Mouse (Mus musculus) forebrain, postnatal 0 days (tissue): ENCODE measurements around the gene Aacs. TPM values are rescaled to one million over a fixed set of nuclear protein-coding genes. Genes with fewer than 3 reads are reported as not detected.
A peak's percentile ranks its signal among the peaks of the same experiment; 100 is the strongest.
"Not testable (repeated sequence)": the region's sequence is repeated elsewhere in the genome, so short reads cannot be mapped to it uniquely, and the experiment has no call there.

Experiments used
- ATAC-seq: fragments of 200-750 bp; cut with Nextera tagmentation; 2 replicates; pipeline ENCODE4 v1.8.0; 2017; ENCODE audit warnings: mild to moderate bottlenecking, moderate library complexity
- DNase-seq: peaks from one replicate; pipeline ENCODE4 v3.0.0-alpha.2; 2015
- H3K27ac ChIP-seq: fragments of 300-500 bp; sonication (generic); 2 replicates; pipeline ENCODE4 v1.5.1; 2014; ENCODE audit warnings: low read depth, mild to moderate bottlenecking, antibody characterized with exemption, low read length, moderate library complexity, mixed read lengths
- H3K27me3 ChIP-seq: fragments of 300-500 bp; sonication (generic); 2 replicates; pipeline ENCODE4 v1.6.1; 2014; ENCODE audit warnings: mild to moderate bottlenecking, low read length, mixed read lengths; ENCODE audit not compliant: insufficient read depth
- H3K36me3 ChIP-seq: fragments of 300-500 bp; sonication (generic); 2 replicates; pipeline ENCODE4 v1.6.1; 2014; ENCODE audit warnings: mild to moderate bottlenecking, moderate library complexity; ENCODE audit not compliant: insufficient read depth
- H3K4me1 ChIP-seq: fragments of 300-500 bp; sonication (generic); 2 replicates; pipeline ENCODE4 v1.6.1; 2014; ENCODE audit warnings: antibody characterized with exemption; ENCODE audit not compliant: insufficient read depth
- H3K4me2 ChIP-seq: fragments of 300-500 bp; sonication (generic); 2 replicates; pipeline ENCODE4 v1.6.1; 2014; ENCODE audit warnings: low read depth, mild to moderate bottlenecking, moderate library complexity
- H3K4me3 ChIP-seq: fragments of 300-500 bp; sonication (generic); 2 replicates; pipeline ENCODE4 v1.5.1; 2014; ENCODE audit warnings: low read depth, low read length, mixed read lengths
- H3K9ac ChIP-seq: fragments of 300-500 bp; sonication (generic); 2 replicates; pipeline ENCODE4 v1.6.1; 2014; ENCODE audit warnings: mild to moderate bottlenecking
- H3K9me3 ChIP-seq: fragments of 300-500 bp; sonication (generic); 2 replicates; pipeline ENCODE4 v1.6.1; 2016; ENCODE audit warnings: low read length
- CTCF ChIP-seq: sonication (generic); IDR thresholded peaks from 2 replicates; pipeline ENCODE4 v1.5.1; 2016; ENCODE audit warnings: antibody characterized with exemption, control low read depth, low read depth
- WGBS: fragments of 180-500 bp; shearing (Covaris S2); extraction: QIAGEN DNeasy Blood & Tissue Kit; methylation state at CpG from one replicate; pipeline ENCODE4 v1.1.7; 2014; 5-methylcytosine and 5-hydroxymethylcytosine counted together
- polyA plus RNA-seq: library from polyadenylated mRNA; unstranded; fragments of >200 nt; fragmentation: Nextera tagmentation; extraction: Ambion mirVana; gene quantifications from 2 replicates; pipeline ENCODE4 v1.2.1, GENCODE M21; 2015
- total RNA-seq: library from RNA; depleted of rRNA; stranded (reverse); fragments of >200 nt; gene quantifications from 2 replicates; pipeline ENCODE4 v1.2.3, GENCODE M21; 2014; rRNA removed

The Aacs gene
- total RNA-seq (90.9 and 116 TPM in 2 replicates), polyA plus RNA-seq (83.8 and 97.9 TPM in 2 replicates)

DNA sequence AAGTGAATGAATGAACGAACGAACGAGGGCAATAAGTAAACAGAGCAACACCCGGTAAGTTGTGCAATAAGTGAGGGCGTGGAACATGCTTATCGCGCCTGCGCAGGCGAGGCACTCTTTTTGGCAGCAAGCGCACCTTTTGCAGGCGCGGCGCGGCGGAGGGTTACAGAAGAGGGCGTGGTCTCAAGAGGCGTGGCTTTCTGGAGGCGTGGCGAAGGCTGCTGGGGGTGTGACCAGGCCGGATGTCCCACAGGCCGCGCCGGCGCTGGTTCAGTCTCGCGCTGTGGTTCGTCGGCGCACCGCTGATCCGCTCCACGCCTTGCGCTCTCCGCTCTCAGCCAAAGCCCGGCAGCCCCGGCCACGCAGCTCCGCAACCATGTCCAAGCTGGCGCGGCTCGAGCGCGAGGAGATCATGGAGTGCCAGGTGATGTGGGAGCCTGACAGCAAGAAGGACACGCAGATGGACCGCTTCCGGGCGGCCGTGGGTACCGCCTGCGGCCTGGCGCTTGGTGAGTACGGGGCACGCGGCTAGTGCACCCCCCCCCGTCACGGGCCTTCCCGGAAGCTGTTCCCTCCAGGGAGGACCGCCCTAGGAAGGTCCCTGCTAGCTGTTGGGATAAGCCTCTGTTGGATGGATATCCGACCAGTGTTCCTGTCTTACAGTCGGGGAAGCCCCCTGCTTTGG is at the start of gene Aacs:
Gene Aacs, plus strand, starts transcription at position 214 of the 685 bp plus-strand sequence.
- H3K36me3 ChIP-seq, result no peaks in the 10 kb centered on the region
- H3K27ac ChIP-seq, result peak within 1 kb of the TSS; percentile 81
- WGBS, result under 1% methylated on average over 60 of the region's 60 CpGs
- ATAC-seq (peak; percentile 92), DNase-seq (peak; percentile 97)
- H3K4me3 ChIP-seq, result peak within 1 kb of the TSS; percentile 66
- peaks cover 13% of the 10 kb centered on the region for H3K4me1 ChIP-seq
- H3K27me3 ChIP-seq, result no peaks in the 10 kb centered on the region
- peak within 1 kb of the TSS; percentile 75 for H3K9ac ChIP-seq
- H3K4me2 ChIP-seq, result peak within 1 kb of the TSS; percentile 83
- no peak for TF ChIP-seq CTCF
- no peaks in the 10 kb centered on the region for H3K9me3 ChIP-seq

DNA sequence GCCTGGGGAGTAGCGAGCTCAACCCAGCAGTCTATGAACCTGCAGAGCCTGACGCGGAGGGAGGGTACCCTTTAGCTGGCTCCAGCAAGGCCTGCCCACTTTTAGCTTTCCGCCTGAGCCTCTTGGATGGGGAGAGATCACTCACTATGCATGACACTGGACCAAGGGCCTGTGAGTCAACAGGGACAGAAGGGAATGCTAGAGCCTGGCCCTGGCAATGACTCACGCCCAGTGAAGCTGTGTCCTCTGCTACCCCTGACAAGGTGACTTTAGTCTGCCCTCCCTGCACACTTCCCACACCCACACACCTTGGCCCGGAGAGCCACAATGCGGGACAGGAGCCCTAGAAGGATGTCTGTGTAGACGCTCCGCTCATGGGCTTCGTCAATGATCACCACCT is 49.3 kb upstream of the Aacs start:
- peaks cover 96% of the 10 kb centered on the region for H3K36me3 ChIP-seq
- DNase-seq (no peak), ATAC-seq (no peak)
- H3K27ac ChIP-seq, result no peak overlapping the region
- no peak overlapping the region for H3K4me3 ChIP-seq
- H3K4me1 ChIP-seq, result no peaks in the 10 kb centered on the region
- no peak for TF ChIP-seq CTCF
- no peaks in the 10 kb centered on the region for H3K9me3 ChIP-seq
- 95% methylated on average over 10 of the region's 10 CpGs for WGBS
- H3K9ac ChIP-seq, result no peak overlapping the region
- H3K27me3 ChIP-seq, result no peaks in the 10 kb centered on the region
- no peak overlapping the region for H3K4me2 ChIP-seq

DNA sequence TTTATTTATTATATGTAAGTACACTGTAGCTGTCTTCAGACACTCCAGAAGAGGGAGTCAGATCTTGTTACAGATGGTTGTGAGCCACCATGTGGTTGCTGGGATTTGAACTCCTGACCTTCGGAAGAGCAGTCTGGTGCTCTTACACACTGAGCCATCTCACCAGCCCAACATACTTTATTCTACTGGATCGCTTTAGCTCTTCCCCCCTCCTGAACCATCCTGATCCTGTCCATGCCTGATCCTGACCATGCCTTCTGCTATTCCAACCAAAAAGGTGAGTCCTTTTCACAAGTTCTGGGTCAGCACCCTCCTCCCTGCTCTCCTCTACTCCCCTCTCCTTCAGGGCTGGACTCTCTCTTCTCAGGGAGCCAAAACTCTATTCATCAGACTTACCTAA is 43.3 kb upstream of the Aacs start:
- 90% methylated on average over 2 of the region's 2 CpGs for WGBS
- H3K27ac ChIP-seq, H3K4me2 ChIP-seq: not testable (repeated sequence)

DNA sequence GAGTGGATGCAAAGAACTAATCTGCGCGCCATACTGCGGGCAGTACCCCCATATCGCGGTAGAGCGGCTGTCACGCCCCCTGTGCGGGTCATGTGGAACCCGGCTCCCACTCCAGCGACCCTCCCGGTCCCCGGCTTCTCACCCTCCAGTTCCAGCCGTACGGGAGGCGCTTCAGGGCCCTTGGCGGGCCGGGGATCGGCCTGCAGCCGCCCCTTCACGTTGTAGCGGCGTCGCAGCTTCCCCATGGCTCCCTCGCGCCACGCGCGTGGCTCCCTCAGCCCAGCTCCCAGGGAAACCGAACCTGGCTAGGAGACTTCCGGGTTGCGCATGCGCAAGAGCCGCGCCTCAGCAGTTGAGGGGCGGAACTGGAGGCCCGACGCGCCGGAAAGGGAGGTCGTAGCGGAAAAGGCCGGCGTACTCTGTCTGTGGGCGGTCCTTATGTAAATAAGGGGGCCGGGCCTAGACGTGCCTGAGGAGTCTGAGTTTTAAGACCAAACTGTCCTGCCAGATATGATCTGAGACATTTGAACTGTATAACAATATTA is 41.7 kb upstream of the Aacs start, which contains the start of gene Dhx37:
Gene Dhx37, minus strand, starts transcription at position 329 of the 545 bp plus-strand sequence.
- H3K27ac ChIP-seq, result peak within 1 kb of the TSS; percentile 89
- H3K27me3 ChIP-seq, result no peaks in the 10 kb centered on the region
- 2% methylated on average over 46 of the region's 46 CpGs for WGBS
- DNase-seq (peak; percentile 97), ATAC-seq (peak; percentile 98)
- no peak; the same call in 1 of the 2 replicates for TF ChIP-seq CTCF
- peak within 1 kb of the TSS; percentile 83 for H3K4me3 ChIP-seq
- peak within 1 kb of the TSS; percentile 80 for H3K4me2 ChIP-seq
- H3K9me3 ChIP-seq, result no peaks in the 10 kb centered on the region
- H3K9ac ChIP-seq, result peak within 1 kb of the TSS; percentile 76
- no peaks in the 10 kb centered on the region; the same call in 1 of the 2 replicates for H3K4me1 ChIP-seq
- H3K36me3 ChIP-seq, result peaks cover 25% of the 10 kb centered on the region

More for the DNA sequence above, 43.3 kb upstream of the Aacs start:
- not testable (repeated sequence) for H3K4me1 ChIP-seq, H3K27me3 ChIP-seq, ATAC-seq, H3K4me3 ChIP-seq, DNase-seq, H3K9me3 ChIP-seq, H3K9ac ChIP-seq
- peaks cover 38% of the 10 kb centered on the region for H3K36me3 ChIP-seq

DNA sequence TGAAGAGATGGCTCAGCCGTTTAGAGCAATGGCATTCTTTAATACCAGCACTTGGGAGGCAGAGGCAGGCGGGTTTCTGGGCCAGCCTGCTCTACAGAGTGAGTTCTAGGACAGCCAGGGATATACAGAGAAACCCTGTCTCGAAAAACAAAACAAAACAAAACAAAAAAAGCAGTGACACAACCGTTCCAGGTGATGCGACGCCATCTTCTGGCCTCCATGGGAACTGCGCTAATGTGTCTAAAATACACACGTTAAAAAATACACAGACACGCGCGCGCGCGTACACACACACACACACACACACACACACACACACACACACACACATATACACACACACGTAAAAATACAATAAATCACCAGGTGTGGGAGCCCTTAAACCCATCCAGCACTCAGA is 41.3 kb upstream of the Aacs start:
- Histone ChIP-seq H3K4me2 (0 out of 2 replicates have a peak overlapping the region, but pooled peaks have one; percentile 80), H3K36me3 (peaks cover 21% of the 10 kb centered on the region), H3K4me3 (0 out of 2 replicates have a peak overlapping the region, but pooled peaks have one; percentile 83)
- ATAC-seq, H3K9ac ChIP-seq, H3K4me1 ChIP-seq, H3K27me3 ChIP-seq, H3K9me3 ChIP-seq, H3K27ac ChIP-seq, DNase-seq: not testable (repeated sequence)
- peak; percentile 35 for TF ChIP-seq CTCF
- WGBS, result 60% methylated on average over 15 of the region's 15 CpGs

DNA sequence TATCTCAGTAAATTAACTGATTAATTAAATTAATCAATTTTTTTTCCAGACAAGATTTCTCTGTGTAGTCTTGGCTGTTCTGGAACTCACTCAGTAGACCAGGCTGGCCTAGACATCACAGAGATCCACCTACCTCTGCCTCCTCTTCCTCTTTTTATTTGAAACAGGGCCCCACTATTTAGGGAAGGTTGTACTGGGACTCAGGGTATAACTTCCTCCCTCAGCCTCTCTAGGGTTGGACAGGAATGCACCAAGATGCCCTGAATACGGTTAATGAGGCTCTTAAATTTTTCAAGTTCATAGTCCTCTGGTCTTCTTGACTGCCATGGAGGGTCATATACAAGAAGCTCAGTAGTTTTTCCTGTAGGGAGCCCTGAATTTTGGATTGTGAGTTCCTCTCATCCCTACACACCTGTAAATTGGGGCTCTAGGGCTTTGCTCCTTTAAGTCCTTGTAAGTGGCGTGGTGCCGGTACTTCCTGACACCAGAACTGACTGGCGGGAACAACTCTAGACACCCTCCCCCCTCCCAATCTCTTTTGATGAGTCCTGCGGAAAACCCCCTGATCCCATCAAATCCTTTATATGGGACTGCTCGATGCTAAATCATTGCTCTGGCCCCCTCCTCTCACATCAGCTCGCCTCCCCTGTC is 34.9 kb upstream of the Aacs start:
- Histone ChIP-seq H3K27me3 (no peaks in the 10 kb centered on the region), H3K4me1 (peaks cover 8% of the 10 kb centered on the region; the same call in 1 of the 2 replicates), H3K27ac (no peak overlapping the region; the same call in 1 of the 2 replicates), H3K36me3 (no peaks in the 10 kb centered on the region), H3K4me3 (peak overlapping the region; percentile 90), H3K9me3 (no peaks in the 10 kb centered on the region), H3K9ac (peak overlapping the region; percentile 83), H3K4me2 (peak overlapping the region; percentile 77)
- no peak for DNase-seq
- WGBS, result 3% methylated on average over 7 of the region's 7 CpGs
- no peak for TF ChIP-seq CTCF
- ATAC-seq, result no peak; the same call in 1 of the 2 replicates
